Mouse (Mus musculus) CH12.LX (cell line): ENCODE results near the gene Plekhf1. TPM values are rescaled to one million over a fixed set of nuclear protein-coding genes. Genes with fewer than 3 reads are reported as not detected.

Experiments
- DNase-seq: peaks from one replicate; pipeline ENCODE4 v3.0.0-alpha.2; 2013; ENCODE audit errors: extremely low read depth
- H3K27ac ChIP-seq: 2 replicates; pipeline ENCODE4 v1.5.1; 2012; ENCODE audit warnings: low read depth, mild to moderate bottlenecking, control low read depth, moderate library complexity; ENCODE audit not compliant: insufficient read depth
- H3K27me3 ChIP-seq: replicated peaks from 2 replicates; pipeline ENCODE3; 2012; ENCODE audit warnings: inconsistent platforms
- H3K36me3 ChIP-seq, 2 experiments: replicated peaks in 1 of 2; 2 replicates each; pipeline versions ENCODE3 to v1.6.1; 2012; ENCODE audit warnings: inconsistent platforms in 1 of 2, low read length in 1 of 2, mild to moderate bottlenecking in 1 of 2, mixed read lengths in 1 of 2, moderate library complexity in 1 of 2; ENCODE audit not compliant: control insufficient read depth in 1 of 2, insufficient read depth in 1 of 2
- H3K4me1 ChIP-seq, 2 experiments: 2 replicates each; pipeline ENCODE4 v1.6.1; 2012; ENCODE audit warnings: inconsistent platforms in 1 of 2, moderate library complexity in 1 of 2; ENCODE audit not compliant: insufficient read depth in 2 of 2, control insufficient read depth in 1 of 2
- H3K4me2 ChIP-seq: 2 replicates; pipeline ENCODE4 v1.6.1; 2012; ENCODE audit warnings: low read depth, mild to moderate bottlenecking, control low read depth; ENCODE audit not compliant: poor library complexity, insufficient read depth, severe bottlenecking
- H3K4me3 ChIP-seq, 3 experiments: fragments of 150-350 bp in 1 of 3; sonication (generic) in 1 of 3; replicated peaks in 1 of 3; 2 replicates each; pipeline versions ENCODE3 to v1.5.1; 2011 to 2012; ENCODE audit warnings: low read depth in 2 of 3, low read length in 2 of 3, mild to moderate bottlenecking in 2 of 3, moderate library complexity in 2 of 3, control low read depth in 1 of 3, improper control_type of control experiment in 1 of 3, inconsistent platforms in 1 of 3, mixed read lengths in 1 of 3; ENCODE audit not compliant: poor library complexity in 1 of 3
- H3K79me2 ChIP-seq: replicated peaks from 2 replicates; pipeline ENCODE4 v1.6.1; 2012; ENCODE audit warnings: mild to moderate bottlenecking, moderate library complexity; ENCODE audit not compliant: control insufficient read depth, poor library complexity, insufficient read depth, severe bottlenecking; ENCODE audit errors: extremely low read depth
- H3K9ac ChIP-seq: 2 replicates; pipeline ENCODE4 v1.6.1; 2012; ENCODE audit warnings: low read depth, mild to moderate bottlenecking, control low read depth, moderate library complexity; ENCODE audit not compliant: insufficient read depth
- H3K9me3 ChIP-seq: replicated peaks from 2 replicates; pipeline ENCODE3; 2012; ENCODE audit warnings: low read length, inconsistent platforms, mixed read lengths
- CHD1 ChIP-seq: IDR thresholded peaks from 2 replicates; pipeline ENCODE4 v1.6.1; 2012; ENCODE audit warnings: low read depth, low read length, improper control_type of control experiment, inconsistent platforms
- E2F4 ChIP-seq: IDR thresholded peaks from 2 replicates; pipeline ENCODE4 v1.6.1; 2011; ENCODE audit warnings: low read depth, low read length, improper control_type of control experiment; ENCODE audit not compliant: insufficient replicate concordance
- ELF1 ChIP-seq: IDR thresholded peaks from 2 replicates; pipeline ENCODE4 v1.6.1; 2014; ENCODE audit warnings: low read depth, mild to moderate bottlenecking, inconsistent platforms, low read length, improper control_type of control experiment
- EP300 ChIP-seq: IDR thresholded peaks from 2 replicates; pipeline ENCODE4 v1.6.1; 2011; ENCODE audit warnings: low read length, improper control_type of control experiment
- ETS1 ChIP-seq: conservative IDR thresholded peaks from 2 replicates; pipeline ENCODE4 v1.6.1; 2012; ENCODE audit warnings: low read depth, mild to moderate bottlenecking, inconsistent platforms, low read length, improper control_type of control experiment, moderate library complexity
- HCFC1 ChIP-seq: IDR thresholded peaks from 2 replicates; pipeline ENCODE4 v1.6.1; 2012; ENCODE audit warnings: low read depth, mild to moderate bottlenecking, inconsistent platforms, low read length, improper control_type of control experiment
- IRF4 ChIP-seq: IDR thresholded peaks from 2 replicates; pipeline ENCODE4 v1.6.1; 2014; ENCODE audit warnings: low read depth, mild to moderate bottlenecking, inconsistent platforms, low read length, improper control_type of control experiment
- JUND ChIP-seq: conservative IDR thresholded peaks from 2 replicates; pipeline ENCODE4 v1.6.1; 2011; ENCODE audit warnings: low read depth, low read length, improper control_type of control experiment
- MXI1 ChIP-seq: IDR thresholded peaks from 2 replicates; pipeline ENCODE4 v1.6.1; 2011; ENCODE audit warnings: mild to moderate bottlenecking, low read depth, low read length, improper control_type of control experiment
- MYC ChIP-seq: IDR thresholded peaks from 2 replicates; pipeline ENCODE4 v1.6.1; 2011; ENCODE audit warnings: low read depth, mild to moderate bottlenecking, improper control_type of control experiment, low read length
- NELFE ChIP-seq: IDR thresholded peaks from 2 replicates; pipeline ENCODE4 v1.6.1; 2011; ENCODE audit warnings: low read depth, low read length, improper control_type of control experiment
- NRF1 ChIP-seq: IDR thresholded peaks from 2 replicates; pipeline ENCODE4 v1.6.1; 2014; ENCODE audit warnings: low read depth, mild to moderate bottlenecking, inconsistent platforms, low read length, improper control_type of control experiment, moderate library complexity
- POLR2AphosphoS2 ChIP-seq: IDR thresholded peaks from 2 replicates; pipeline ENCODE4 v1.6.1; 2011; ENCODE audit warnings: low read depth, low read length, improper control_type of control experiment
- RCOR1 ChIP-seq: conservative IDR thresholded peaks from 2 replicates; pipeline ENCODE4 v1.6.1; 2012; ENCODE audit warnings: low read depth, mild to moderate bottlenecking, inconsistent platforms, low read length, improper control_type of control experiment
- SMC3 ChIP-seq: IDR thresholded peaks from 2 replicates; pipeline ENCODE4 v1.6.1; 2011; ENCODE audit warnings: low read depth, low read length, improper control_type of control experiment
- ZC3H11A ChIP-seq: IDR thresholded peaks from 2 replicates; pipeline ENCODE4 v1.6.1; 2012; ENCODE audit warnings: low read depth, mild to moderate bottlenecking, inconsistent platforms, low read length, improper control_type of control experiment
- ZMIZ1 ChIP-seq: IDR thresholded peaks from 2 replicates; pipeline ENCODE4 v1.6.1; 2012; ENCODE audit warnings: low read depth, mild to moderate bottlenecking, inconsistent platforms, low read length, improper control_type of control experiment
- ZNF384 ChIP-seq: IDR thresholded peaks from 2 replicates; pipeline ENCODE4 v1.6.1; 2012; ENCODE audit warnings: low read depth, low read length, improper control_type of control experiment, inconsistent platforms
- dilution Hi-C: fragments of 300-500 bp; cut with MboI; formaldehyde crosslinking; loops from 2 replicates; pipeline ENCODE4 v1.14.3; 2020; ENCODE audit warnings: low sequenced_read_pairs; ENCODE audit not compliant: extremely low pct_unique_long_range_greater_than_20kb, extremely low pct_ligation_motif_present
- in situ Hi-C: fragments of 300-500 bp; cut with MboI; formaldehyde crosslinking; loops from 3 replicates; pipeline ENCODE4 v1.14.3; 2019; ENCODE audit warnings: low sequenced_read_pairs, low pct_ligation_motif_present, low pct_unique_long_range_greater_than_20kb, mixed read lengths
- polyA plus RNA-seq: library from polyadenylated mRNA; unstranded; fragments of >175 nt; gene quantifications from 2 replicates; pipeline ENCODE4 v1.2.1, GENCODE M21; 2012; ENCODE audit warnings: low read depth; ENCODE audit not compliant: insufficient read length
- total RNA-seq, 2 experiments: library from RNA; depleted of rRNA; stranded (reverse); fragments of 300-350 nt in 1 of 2; fragments of >200 nt in 1 of 2; gene quantifications; 2 replicates each; pipeline ENCODE4 v1.2.3; 2012 to 2014

Plekhf1 gene
- total and polyA plus RNA-seq, 3 experiments, result 0.16 to 0.72 TPM; not detected in 1

DNA sequence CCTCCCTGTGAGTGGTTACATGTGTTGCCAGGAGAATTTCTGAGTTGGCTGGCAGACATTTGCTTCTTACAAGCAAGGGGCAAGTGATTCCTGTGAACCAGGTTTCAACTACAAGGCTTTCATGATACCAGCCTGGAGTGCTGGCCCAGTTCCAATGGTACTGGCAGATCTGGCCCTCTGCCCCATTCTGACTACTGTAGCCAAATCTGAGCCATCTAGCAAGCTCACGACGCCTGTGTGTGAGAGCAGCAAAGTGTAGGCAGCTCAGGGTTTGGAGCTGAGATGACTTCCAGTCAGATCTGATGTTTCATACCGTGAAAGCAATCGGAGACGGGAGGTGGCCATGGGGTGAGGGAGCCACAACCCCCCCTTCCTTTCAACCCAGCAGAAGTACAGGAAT, 34.6 kb upstream of the Plekhf1 start:
- Histone ChIP-seq H3K4me1 (peaks cover 0 to 7% of the 10 kb centered on the region in 2 experiments; a peak in 2 of 4 replicates), H3K27ac (no peak overlapping the region), H3K27me3 (no peaks in the 10 kb centered on the region), H3K4me2 (no peak overlapping the region), H3K79me2 (no peaks in the 10 kb centered on the region), H3K4me3 (no peak overlapping the region), H3K9ac (no peak overlapping the region), H3K9me3 (no peaks in the 10 kb centered on the region), H3K36me3 (peaks cover 62 to 67% of the 10 kb centered on the region in 2 experiments)
- no peak for DNase-seq
- TF ChIP-seq ETS1, result no peak
- no peak for TF ChIP-seq SMC3
- TF ChIP-seq EP300, result no peak
- TF ChIP-seq RCOR1, result no peak
- no peak for TF ChIP-seq HCFC1
- TF ChIP-seq ZMIZ1, result no peak
- TF ChIP-seq ELF1, result no peak
- no peak for TF ChIP-seq ZNF384
- no peak for TF ChIP-seq E2F4
- no peak for TF ChIP-seq NRF1
- no peak for TF ChIP-seq MXI1
- TF ChIP-seq IRF4, result no peak
- no peak for TF ChIP-seq NELFE
- dilution Hi-C loops, result no loop called here
- in situ Hi-C loops, result loop anchor here (10.0 kb wide), 1 partner anchor 58 kb away; no protein-coding TSS in a partner anchor

DNA sequence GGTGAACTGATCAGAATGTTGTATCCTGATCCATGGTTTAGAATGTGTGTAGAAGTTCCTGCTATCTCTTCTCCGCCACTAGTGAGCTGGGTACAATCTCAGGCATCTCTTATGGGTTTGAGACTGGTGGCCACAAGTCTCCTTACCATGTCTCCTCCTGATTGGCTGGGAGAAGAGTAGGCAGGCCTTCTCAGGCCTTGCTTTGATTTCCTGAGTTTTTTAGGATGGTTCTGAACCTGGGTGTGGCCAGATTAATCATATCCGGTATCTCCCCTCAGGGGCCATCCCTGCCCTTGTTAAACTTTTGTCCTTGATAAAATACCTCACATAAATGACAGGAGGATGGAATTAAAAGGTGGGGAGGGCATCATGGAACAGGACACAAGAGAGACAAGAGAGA, 31.8 kb upstream of the Plekhf1 start:
- DNase-seq, result no peak
- H3K27ac ChIP-seq, result no peak overlapping the region
- peaks cover 35 to 39% of the 10 kb centered on the region in 2 experiments for H3K36me3 ChIP-seq
- TF ChIP-seq MYC, result no peak
- H3K4me2 ChIP-seq, result no peak overlapping the region
- no peak overlapping the region for H3K9ac ChIP-seq
- no peaks in the 10 kb centered on the region for H3K4me1 ChIP-seq
- in situ Hi-C loops, result loop anchor here (10.0 kb wide), 1 partner anchor 55 kb away; no protein-coding TSS in a partner anchor
- H3K4me3 ChIP-seq, result no peak overlapping the region
- dilution Hi-C loops, result no loop called here
- no peaks in the 10 kb centered on the region for H3K27me3 ChIP-seq
- H3K9me3 ChIP-seq, result no peaks in the 10 kb centered on the region
- H3K79me2 ChIP-seq, result no peaks in the 10 kb centered on the region

DNA sequence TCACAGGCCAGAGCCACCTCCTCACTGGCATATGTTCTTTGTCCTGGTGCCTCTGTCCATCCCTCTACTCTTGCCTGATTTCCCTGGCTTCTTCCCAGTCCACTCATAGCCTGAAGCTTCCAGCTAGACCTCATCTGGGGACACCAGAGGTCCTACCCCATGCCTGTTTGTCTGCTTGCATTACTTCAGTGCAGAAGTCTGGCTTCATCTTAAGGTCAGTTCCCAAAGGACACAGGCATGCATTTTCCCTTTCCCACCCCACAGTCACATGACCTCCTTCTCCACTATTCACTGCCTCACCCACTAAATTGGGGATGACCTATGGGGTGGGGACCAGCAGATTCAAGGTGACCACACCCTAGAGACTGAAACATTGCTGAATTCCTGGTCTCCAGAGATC, 25.6 kb upstream of the Plekhf1 start:
- in situ Hi-C loops (no loop called here), dilution Hi-C loops (no loop called here)
- H3K9ac ChIP-seq, result no peak overlapping the region
- H3K4me1 ChIP-seq, result no peaks in the 10 kb centered on the region
- H3K4me3 ChIP-seq, result no peak overlapping the region
- H3K79me2 ChIP-seq, result no peaks in the 10 kb centered on the region
- DNase-seq, result no peak
- TF ChIP-seq ZC3H11A (no peak), JUND (no peak), CHD1 (no peak), POLR2AphosphoS2 (no peak)
- H3K9me3 ChIP-seq, result no peaks in the 10 kb centered on the region
- H3K27me3 ChIP-seq, result peaks cover 6% of the 10 kb centered on the region
- no peaks in the 10 kb centered on the region for H3K36me3 ChIP-seq
- H3K4me2 ChIP-seq, result no peak overlapping the region
- H3K27ac ChIP-seq, result no peak overlapping the region
